Mouse (Mus musculus) ES-E14 (cell line): ENCODE data around the gene Foxl1.
A peak's percentile ranks its signal among the peaks of the same experiment; 100 is the strongest.

Experiments
- CHD2 ChIP-seq: IDR thresholded peaks from 2 replicates; pipeline ENCODE4 v1.6.1; 2014; ENCODE audit warnings: mild to moderate bottlenecking, low read depth, low read length, inconsistent platforms
- HCFC1 ChIP-seq: IDR thresholded peaks from 2 replicates; pipeline ENCODE4 v1.6.1; 2012; ENCODE audit warnings: low read length, inconsistent platforms, borderline replicate concordance; ENCODE audit not compliant: insufficient read depth
- MAFK ChIP-seq: IDR thresholded peaks from 2 replicates; pipeline ENCODE4 v1.6.1; 2014; ENCODE audit warnings: mild to moderate bottlenecking, low read depth, low read length, inconsistent platforms; ENCODE audit not compliant: insufficient read depth
- ZC3H11A ChIP-seq: IDR thresholded peaks from 2 replicates; pipeline ENCODE4 v1.6.1; 2012; ENCODE audit warnings: low read depth, mild to moderate bottlenecking, inconsistent platforms, low read length, borderline replicate concordance
- ZNF384 ChIP-seq: IDR thresholded peaks from 2 replicates; pipeline ENCODE4 v1.6.1; 2012; ENCODE audit warnings: low read depth, low read length, inconsistent platforms

DNA sequence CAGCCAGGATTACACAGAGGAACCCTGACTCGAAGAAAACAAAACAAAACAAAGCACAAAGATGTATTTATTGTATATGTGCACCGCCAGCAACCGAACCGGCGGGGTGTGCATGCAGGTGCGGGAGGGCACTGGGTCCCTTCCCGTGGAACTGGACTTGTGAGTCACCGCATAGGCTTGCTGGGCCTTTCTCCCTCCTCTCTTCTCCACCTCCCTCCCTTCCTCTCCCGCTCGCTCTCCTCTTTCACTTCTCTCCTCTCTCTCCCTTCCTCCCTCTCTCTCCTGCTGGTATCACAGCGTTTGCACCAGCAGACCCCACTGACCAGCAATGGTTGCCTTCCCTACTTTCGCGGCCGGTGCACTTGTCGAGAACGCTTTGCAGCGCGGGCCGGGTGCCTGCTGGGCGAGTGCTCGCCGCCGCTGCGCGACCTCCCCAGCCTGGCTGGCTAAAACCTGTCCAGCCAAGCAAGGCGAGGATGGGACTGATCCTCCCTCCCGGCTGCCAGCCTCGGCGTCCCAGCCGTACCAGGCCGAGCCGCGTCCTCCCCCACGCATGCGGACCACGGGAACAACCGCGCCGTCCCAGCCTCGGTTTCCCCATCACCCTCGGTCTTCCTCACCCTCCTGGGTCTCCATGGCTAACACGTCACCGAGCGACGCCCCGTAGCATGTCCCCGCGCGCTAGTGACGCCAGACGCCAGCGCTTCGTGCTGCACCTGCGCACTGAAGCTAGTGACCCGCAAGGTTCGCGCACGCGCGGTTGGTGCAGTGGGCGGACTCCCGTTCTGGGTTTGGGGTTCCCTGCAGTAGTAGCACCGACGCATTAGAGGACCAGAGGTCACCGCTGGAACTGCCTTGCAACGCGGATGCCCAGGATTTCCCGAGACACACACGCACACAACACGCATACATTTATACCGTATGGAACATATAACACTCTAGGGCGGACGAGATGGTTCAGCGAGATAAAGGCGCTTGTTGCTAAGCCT, 19.8 kb upstream of the Foxl1 start, which contains the start of gene Mthfsd:
- TF ChIP-seq CHD2 (no peak), ZC3H11A (no peak), ZNF384 (no peak), MAFK (no peak), HCFC1 (peak; percentile 66; the same call in 1 of the 2 replicates)
